Mouse (Mus musculus) brain, embryonic 14.5 days (tissue): ENCODE results near the gene Shbg.

ENCODE experiments used
- CTCF ChIP-seq: fragments of 200-500 bp; IDR thresholded peaks from 2 replicates; pipeline ENCODE4 v1.5.1; 2012; ENCODE audit warnings: inconsistent platforms, mild to moderate bottlenecking, moderate library complexity, borderline replicate concordance; ENCODE audit not compliant: insufficient read depth, insufficient read length; ENCODE audit errors: extremely low read depth
- POLR2A ChIP-seq: fragments of 200-500 bp; IDR thresholded peaks from 2 replicates; pipeline ENCODE4 v1.6.1; 2012; ENCODE audit warnings: mild to moderate bottlenecking, inconsistent platforms, borderline replicate concordance; ENCODE audit not compliant: poor library complexity, insufficient read depth, insufficient read length, severe bottlenecking; ENCODE audit errors: extremely low read depth

DNA sequence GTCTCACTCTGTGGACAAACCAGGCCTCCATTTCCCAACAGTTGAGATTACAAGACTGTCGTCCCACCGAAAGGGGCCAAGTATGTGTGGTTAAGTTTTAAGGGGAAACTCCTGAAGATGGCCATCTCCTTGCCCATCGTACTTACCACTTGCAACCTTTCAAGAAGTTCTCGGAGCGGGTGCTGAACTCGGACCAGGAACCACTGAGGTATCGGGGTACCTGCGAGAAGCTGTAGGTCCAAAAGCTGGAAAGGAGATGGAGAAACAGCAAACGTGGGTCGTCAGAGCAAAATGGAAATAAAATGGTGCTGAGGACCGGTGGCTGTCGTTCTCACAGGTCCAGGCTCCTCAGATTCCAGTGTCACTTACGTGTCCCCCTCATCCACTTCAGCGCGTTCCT is 39.4 kb downstream of the Shbg start:
- TF ChIP-seq POLR2A (no peak), CTCF (no peak)
